Comparison of ENCODE assay signal across 10 mouse cellular contexts in genomic region chr14:55101592-55101991, GRCm38 (mm10). TPM values are rescaled to one million over a fixed set of nuclear protein-coding genes. Genes with fewer than 3 reads are reported as not detected.
DNase-seq lines count a peak whose midpoint lies in the region; ATAC-seq lines count a peak whose summit lies in the region.
"Had no signal": no experiment of that assay in that cellular context is flagged by ENCODE, and none has a peak within 500 bp of the region (broad histone marks: within the 10 kb centered on the region; RNA-seq: fewer than 3 reads in every experiment).

No protein-coding gene starts in this region.

- H3K9ac ChIP-seq in kidney, embryonic 16.5 days (replicated peaks; ENCODE audit: low read length): no peak overlapping the region
- H3K9ac ChIP-seq: limb, embryonic 15.5 days; stomach, embryonic 15.5 days had no signal

- no peaks in the 10 kb centered on the region for H3K27me3 ChIP-seq in kidney, embryonic 16.5 days (ENCODE audit: insufficient read depth, low read length)
- H3K27me3 ChIP-seq: limb, embryonic 15.5 days; stomach, embryonic 15.5 days had no signal

- H3K4me3 ChIP-seq in kidney, embryonic 16.5 days (ENCODE audit: low read length): no peak overlapping the region
- H3K4me3 ChIP-seq: limb, embryonic 15.5 days; stomach, embryonic 15.5 days had no signal

- H3K4me2 ChIP-seq in kidney, embryonic 16.5 days (replicated peaks; ENCODE audit: low read depth, low read length): no peak overlapping the region
- H3K4me2 ChIP-seq: limb, embryonic 15.5 days; stomach, embryonic 15.5 days had no signal

- ATAC-seq in kidney, embryonic 16.5 days (ENCODE audit: low FRiP score, low TSS enrichment): no peak

- no peaks in the 10 kb centered on the region for H3K9me3 ChIP-seq in kidney, embryonic 16.5 days (ENCODE audit: low read length)
- H3K9me3 ChIP-seq: limb, embryonic 15.5 days; stomach, embryonic 15.5 days had no signal

- peaks cover 13% of the 10 kb centered on the region; the same call in 1 of the 2 replicates for H3K36me3 ChIP-seq in kidney, embryonic 16.5 days (ENCODE audit: insufficient read depth, low read length)

- DNase-seq in kidney, adult 18-20 months: peak; percentile 58
- DNase-seq in 3T3-L1 (ENCODE audit: low read depth, low spot score): peak; percentile 69
- DNase-seq in CD4-positive helper T cell, adult 2 months (ENCODE audit: low read depth, low spot score): peak; percentile 67
- peak; percentile 78 for DNase-seq in cerebellum, adult 8-10 months
- peak; percentile 63 to 64 for DNase-seq in kidney, postnatal 25 days
- DNase-seq in right cerebral cortex, postnatal 4 days: peak; percentile 56
- DNase-seq in urinary bladder, postnatal 36 days (ENCODE audit: low spot score in 2 of 2): no peak

- WGBS in kidney, embryonic 16.5 days: 53% methylated on average over 4 of the region's 4 CpGs

- no peak overlapping the region for H3K27ac ChIP-seq in kidney, embryonic 16.5 days (ENCODE audit: low read length)
- H3K27ac ChIP-seq: limb, embryonic 15.5 days; stomach, embryonic 15.5 days had no signal

- H3K4me1 ChIP-seq in kidney, embryonic 16.5 days (ENCODE audit: insufficient read depth, low read length): peaks cover 19% of the 10 kb centered on the region

RNA-seq across cellular contexts. Expression of gene Ap1g2, which starts 4.8 kb away (rescaled TPM):
- polyA plus RNA-seq in kidney, embryonic 16.5 days (2015; fragmentation: Nextera tagmentation; extraction: Ambion mirVana): 23.2 and 23.3 TPM in 2 replicates

RNA-seq across cellular contexts. Expression of gene Thtpa, which starts 7.0 kb away (rescaled TPM):
- polyA plus RNA-seq in kidney, embryonic 16.5 days (2015; fragmentation: Nextera tagmentation; extraction: Ambion mirVana): 27.1 and 28.9 TPM in 2 replicates

RNA-seq across cellular contexts. Expression of gene Zfhx2, which starts 9.5 kb away (rescaled TPM):
- 4.3 and 6.0 TPM in 2 replicates for polyA plus RNA-seq in kidney, embryonic 16.5 days (2015; fragmentation: Nextera tagmentation; extraction: Ambion mirVana)

RNA-seq across cellular contexts. Expression of gene Jph4, which starts 15.1 kb away (rescaled TPM):
- polyA plus RNA-seq in kidney, embryonic 16.5 days (2015; fragmentation: Nextera tagmentation; extraction: Ambion mirVana): 0.45 and 0.51 TPM in 2 replicates

Comparison
In these comparisons a context has a peak if more than half of its experiments do, and no peak if none do; other contexts are left out.
1. DNase-seq: peak in kidney, adult 18-20 months (single experiment), 3T3-L1 (single experiment), CD4-positive helper T cell, adult 2 months (single experiment), cerebellum, adult 8-10 months (single experiment), kidney, postnatal 25 days (2 of 2) and right cerebral cortex, postnatal 4 days (single experiment); none in urinary bladder, postnatal 36 days (0 of 2).